Mouse (Mus musculus) liver, adult 2 months (tissue): ENCODE measurements at regions not wholly inside any gene's neighbourhood (a gene's known extent, or its start where the extent isn't known, plus 50 kb on each side); places are given as distances from the start of the nearest gene placed in this dataset.

Experiments used
- CTCF ChIP-seq: fragments of 200-500 bp; IDR thresholded peaks from 2 replicates; pipeline ENCODE4 v1.5.1; 2011; ENCODE audit warnings: low read depth, low read length, control low read depth
- POLR2A ChIP-seq: fragments of 200-500 bp; IDR thresholded peaks from 2 replicates; pipeline ENCODE4 v1.6.1; 2011; ENCODE audit warnings: low read length, control low read depth; ENCODE audit not compliant: insufficient read depth; ENCODE audit errors: extremely low read depth

DNA sequence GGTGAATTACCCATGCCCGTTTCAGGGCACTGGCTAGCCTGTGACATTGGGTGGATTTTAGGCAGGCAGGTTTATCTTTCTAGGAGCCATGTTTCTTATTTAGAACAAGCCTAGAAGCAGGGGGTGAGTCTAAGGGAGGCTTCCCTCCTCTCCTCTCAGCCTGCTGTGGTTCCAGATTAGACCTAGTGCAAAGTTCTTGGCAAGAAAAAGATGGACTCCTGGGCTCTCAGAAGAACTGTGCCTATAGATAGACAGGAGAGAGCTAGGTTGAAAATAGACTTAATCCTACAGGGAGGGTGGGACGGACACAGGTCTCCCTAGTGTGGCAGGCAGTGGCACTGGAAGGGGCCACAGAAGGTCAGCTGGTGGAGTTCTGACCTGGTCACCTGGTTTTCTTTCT is 95.3 kb downstream of the Chst1 start:
- TF ChIP-seq CTCF (no peak), POLR2A (no peak)
